Mouse (Mus musculus) heart, embryonic 12.5 days (tissue): ENCODE data around the gene Gpc4. TPM values are rescaled to one million over a fixed set of nuclear protein-coding genes. Genes with fewer than 3 reads are reported as not detected.
A peak's percentile ranks its signal among the peaks of the same experiment; 100 is the strongest.

Source experiments
- ATAC-seq: fragments of 200-750 bp; cut with Nextera tagmentation; 2 replicates; pipeline ENCODE4 v1.8.0; 2017; ENCODE audit warnings: moderate TSS enrichment, moderate library complexity; ENCODE audit not compliant: insufficient number of reproducible peaks, low FRiP score
- H3K27ac ChIP-seq: fragments of 300-500 bp; sonication (generic); 2 replicates; pipeline ENCODE4 v1.5.1; 2016; ENCODE audit warnings: mild to moderate bottlenecking, moderate library complexity; ENCODE audit not compliant: poor library complexity, severe bottlenecking
- H3K27me3 ChIP-seq: fragments of 300-500 bp; sonication (generic); replicated peaks from 2 replicates; pipeline ENCODE4 v1.6.1; 2016; ENCODE audit warnings: mild to moderate bottlenecking, moderate library complexity
- H3K36me3 ChIP-seq: fragments of 300-500 bp; sonication (generic); 2 replicates; pipeline ENCODE4 v1.6.1; 2016; ENCODE audit warnings: mild to moderate bottlenecking, moderate library complexity
- H3K4me1 ChIP-seq: fragments of 300-500 bp; sonication (generic); replicated peaks from 2 replicates; pipeline ENCODE4 v1.6.1; 2016; ENCODE audit warnings: mild to moderate bottlenecking
- H3K4me2 ChIP-seq: fragments of 300-500 bp; sonication (generic); 2 replicates; pipeline ENCODE4 v1.6.1; 2016; ENCODE audit warnings: mild to moderate bottlenecking, moderate library complexity
- H3K4me3 ChIP-seq: fragments of 300-500 bp; sonication (generic); 2 replicates; pipeline ENCODE4 v1.5.1; 2016; ENCODE audit warnings: mild to moderate bottlenecking
- H3K9ac ChIP-seq: fragments of 300-500 bp; sonication (generic); 2 replicates; pipeline ENCODE4 v1.6.1; 2016; ENCODE audit warnings: mild to moderate bottlenecking, moderate library complexity
- H3K9me3 ChIP-seq: fragments of 300-500 bp; sonication (generic); replicated peaks from 2 replicates; pipeline ENCODE4 v1.6.1; 2016; ENCODE audit warnings: mild to moderate bottlenecking, moderate library complexity
- WGBS: fragments of 180-500 bp; shearing (Covaris S2); methylation state at CpG from one replicate; pipeline ENCODE4 v1.1.7; 2016; 5-methylcytosine and 5-hydroxymethylcytosine counted together
- polyA plus RNA-seq: library from polyadenylated mRNA; unstranded; fragments of >200 nt; fragmentation: Nextera tagmentation; extraction: Ambion mirVana; gene quantifications from 2 replicates; pipeline ENCODE4 v1.2.1, GENCODE M21; 2016

The Gpc4 gene
- polyA plus RNA-seq, 1 experiment from 2014 or later, result 56.8 TPM

- Histone ChIP-seq H3K9me3 (no peaks in the 10 kb centered on the region), H3K9ac (no peak overlapping the region), H3K4me2 (no peak overlapping the region), H3K27ac (no peak overlapping the region), H3K36me3 (no peaks in the 10 kb centered on the region), H3K27me3 (no peaks in the 10 kb centered on the region), H3K4me1 (0 out of 2 replicates have a peak, but pooled peaks cover 2% of the 10 kb centered on the region), H3K4me3 (no peak overlapping the region)
- no peak for ATAC-seq
- WGBS, result 78% methylated on average over 1 of the region's 1 CpGs
Observed at GRCm38 (mm10) chrX:52101940-52102339, 63.1 kb downstream of the Gpc4 start.

DNA sequence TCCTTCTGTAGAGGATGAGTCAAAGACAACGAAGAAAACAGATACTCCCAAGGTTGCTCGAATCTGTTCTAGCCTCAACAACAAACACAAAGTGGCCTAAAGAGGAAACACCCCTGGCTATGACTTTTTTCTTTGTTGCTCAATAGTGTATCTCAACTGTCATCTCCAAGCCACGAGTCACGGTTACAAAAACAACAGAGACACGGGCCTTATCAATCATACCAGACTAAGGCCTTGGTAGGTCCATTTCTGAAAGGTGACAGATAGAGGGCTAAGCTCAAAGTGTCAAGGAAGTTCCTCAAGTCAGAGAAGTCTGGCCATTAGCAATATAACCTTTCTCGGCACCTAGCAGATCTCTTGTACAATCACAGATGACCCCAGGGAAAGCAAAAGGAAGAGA is 63.6 kb downstream of the Gpc4 start:
- H3K27me3 ChIP-seq, result no peaks in the 10 kb centered on the region
- H3K4me2 ChIP-seq, result no peak overlapping the region
- WGBS, result 52% methylated on average over 6 of the region's 6 CpGs
- H3K9me3 ChIP-seq, result no peaks in the 10 kb centered on the region
- H3K4me3 ChIP-seq, result no peak overlapping the region
- ATAC-seq, result peak; percentile 73
- H3K36me3 ChIP-seq, result no peaks in the 10 kb centered on the region
- H3K9ac ChIP-seq, result no peak overlapping the region
- 0 out of 2 replicates have a peak, but pooled peaks cover 2% of the 10 kb centered on the region for H3K4me1 ChIP-seq
- no peak overlapping the region for H3K27ac ChIP-seq

GRCm38 (mm10) chrX:52087726-52088348 is 77.2 kb downstream of the Gpc4 start:
- no peak overlapping the region for H3K4me2 ChIP-seq
- no peak overlapping the region for H3K27ac ChIP-seq
- H3K36me3 ChIP-seq, result no peaks in the 10 kb centered on the region
- no peaks in the 10 kb centered on the region for H3K27me3 ChIP-seq
- no peaks in the 10 kb centered on the region for H3K4me1 ChIP-seq
- 38% methylated on average over 7 of the region's 7 CpGs for WGBS
- no peaks in the 10 kb centered on the region for H3K9me3 ChIP-seq
- no peak overlapping the region for H3K9ac ChIP-seq
- H3K4me3 ChIP-seq, result no peak overlapping the region
- no peak for ATAC-seq

GRCm38 (mm10) chrX:52086885-52087573 is 78.0 kb downstream of the Gpc4 start:
- H3K9me3 ChIP-seq, result no peaks in the 10 kb centered on the region
- no peak overlapping the region for H3K9ac ChIP-seq
- H3K4me3 ChIP-seq, result no peak overlapping the region
- no peaks in the 10 kb centered on the region for H3K4me1 ChIP-seq
- no peaks in the 10 kb centered on the region for H3K27me3 ChIP-seq
- H3K27ac ChIP-seq, result no peak overlapping the region
- no peaks in the 10 kb centered on the region for H3K36me3 ChIP-seq
- WGBS, result 58% methylated on average over 8 of the region's 8 CpGs
- ATAC-seq, result no peak
- no peak overlapping the region for H3K4me2 ChIP-seq

DNA sequence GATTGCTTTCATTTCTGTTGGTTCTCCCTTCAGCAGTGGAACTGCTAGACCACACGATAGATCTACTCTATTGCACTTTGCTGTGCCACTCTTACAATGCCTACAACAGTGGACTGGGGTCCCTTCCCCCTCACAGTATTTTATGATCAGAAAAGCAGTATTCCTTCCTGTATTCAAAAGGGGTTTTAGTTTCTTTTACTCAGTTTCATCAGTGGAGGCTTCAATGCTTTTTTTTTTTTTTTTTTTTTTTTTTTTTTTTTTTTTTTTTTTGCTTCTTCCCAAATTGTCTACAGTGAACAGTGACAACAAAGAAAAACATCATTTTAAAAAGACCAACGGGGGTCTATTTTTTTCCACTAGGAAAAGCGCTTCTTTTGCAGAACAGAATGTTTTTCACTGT is 81.5 kb downstream of the Gpc4 start:
- H3K9me3 ChIP-seq, result no peaks in the 10 kb centered on the region
- no peak overlapping the region for H3K9ac ChIP-seq
- no peak overlapping the region for H3K4me3 ChIP-seq
- no peaks in the 10 kb centered on the region for H3K27me3 ChIP-seq
- no peaks in the 10 kb centered on the region for H3K4me1 ChIP-seq
- H3K27ac ChIP-seq, result no peak overlapping the region
- ATAC-seq, result no peak
- 66% methylated on average over 3 of the region's 3 CpGs for WGBS
- H3K36me3 ChIP-seq, result no peaks in the 10 kb centered on the region
- H3K4me2 ChIP-seq, result no peak overlapping the region

GRCm38 (mm10) chrX:52072410-52072809 is 92.6 kb downstream of the Gpc4 start:
- Histone ChIP-seq H3K9me3 (no peaks in the 10 kb centered on the region), H3K4me2 (no peak overlapping the region), H3K27ac (no peak overlapping the region), H3K27me3 (no peaks in the 10 kb centered on the region), H3K9ac (no peak overlapping the region), H3K4me3 (no peak overlapping the region), H3K36me3 (no peaks in the 10 kb centered on the region), H3K4me1 (no peaks in the 10 kb centered on the region)
- no peak for ATAC-seq
- WGBS, result 76% methylated on average over 2 of the region's 2 CpGs

DNA sequence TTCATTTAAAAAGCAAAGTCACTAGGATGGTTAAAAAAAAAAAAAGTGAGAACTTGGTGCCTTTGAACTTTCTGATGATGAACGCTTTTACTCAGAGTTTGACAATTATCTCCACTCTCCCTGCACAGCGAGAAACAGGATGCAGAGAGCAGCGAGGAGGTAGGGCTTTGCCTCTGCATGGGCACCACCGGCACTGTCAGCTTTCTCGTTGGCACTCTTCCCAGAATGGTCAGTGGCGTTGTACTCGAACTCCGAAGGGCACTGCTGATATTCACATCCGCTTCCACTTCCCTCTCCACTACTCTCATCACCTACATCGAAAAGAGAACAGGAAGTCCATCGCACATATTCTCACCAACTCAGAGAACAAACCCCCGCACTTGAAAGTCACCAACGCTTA is 111.6 kb downstream of the Gpc4 start:
- Histone ChIP-seq H3K4me1 (no peaks in the 10 kb centered on the region), H3K4me2 (no peak overlapping the region), H3K9me3 (no peaks in the 10 kb centered on the region), H3K36me3 (no peaks in the 10 kb centered on the region), H3K9ac (no peak overlapping the region), H3K27me3 (no peaks in the 10 kb centered on the region), H3K27ac (no peak overlapping the region), H3K4me3 (no peak overlapping the region)
- 55% methylated on average over 13 of the region's 13 CpGs for WGBS
- no peak for ATAC-seq

DNA sequence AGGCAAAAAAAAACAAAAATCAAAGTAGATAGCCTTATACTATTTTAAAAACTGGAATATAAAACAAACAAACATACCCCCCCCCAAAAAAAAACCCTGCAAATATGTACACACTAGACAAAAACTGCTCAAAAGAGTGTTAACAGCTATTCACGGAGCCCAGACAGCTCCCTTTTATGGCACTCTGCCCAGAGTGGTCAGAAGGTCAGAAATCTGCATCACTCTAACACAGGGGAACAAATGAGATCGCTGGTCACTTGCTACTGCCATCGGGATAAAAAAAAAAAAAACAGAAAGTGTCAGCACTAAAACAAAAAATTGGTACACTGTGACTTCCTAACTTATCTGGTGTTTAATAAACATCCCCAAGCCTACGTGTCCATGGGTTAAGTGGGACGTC is 113.0 kb downstream of the Gpc4 start:
- H3K4me1 ChIP-seq, result no peaks in the 10 kb centered on the region
- H3K4me3 ChIP-seq, result no peak overlapping the region
- no peaks in the 10 kb centered on the region for H3K27me3 ChIP-seq
- H3K36me3 ChIP-seq, result no peaks in the 10 kb centered on the region
- H3K9ac ChIP-seq, result no peak overlapping the region
- ATAC-seq, result no peak
- H3K9me3 ChIP-seq, result no peaks in the 10 kb centered on the region
- 43% methylated on average over 5 of the region's 5 CpGs for WGBS
- H3K4me2 ChIP-seq, result no peak overlapping the region
- H3K27ac ChIP-seq, result no peak overlapping the region

GRCm38 (mm10) chrX:52050941-52051340 is 114.1 kb downstream of the Gpc4 start:
- Histone ChIP-seq H3K27ac (no peak overlapping the region), H3K4me2 (no peak overlapping the region), H3K27me3 (no peaks in the 10 kb centered on the region), H3K9ac (no peak overlapping the region), H3K4me3 (no peak overlapping the region), H3K4me1 (no peaks in the 10 kb centered on the region), H3K9me3 (no peaks in the 10 kb centered on the region), H3K36me3 (no peaks in the 10 kb centered on the region)
- WGBS, result 77% methylated on average over 4 of the region's 4 CpGs
- no peak for ATAC-seq

GRCm38 (mm10) chrX:52039875-52040274 is 125.2 kb downstream of the Gpc4 start:
- H3K4me3 ChIP-seq, result no peak overlapping the region
- H3K36me3 ChIP-seq, result no peaks in the 10 kb centered on the region
- H3K27ac ChIP-seq, result no peak overlapping the region
- H3K4me1 ChIP-seq, result no peaks in the 10 kb centered on the region
- H3K4me2 ChIP-seq, result no peak overlapping the region
- no peaks in the 10 kb centered on the region for H3K9me3 ChIP-seq
- no peak for ATAC-seq
- H3K9ac ChIP-seq, result no peak overlapping the region
- WGBS, result 43% methylated on average over 1 of the region's 1 CpGs
- 0 out of 2 replicates have a peak, but pooled peaks cover 5% of the 10 kb centered on the region for H3K27me3 ChIP-seq

- H3K36me3 ChIP-seq, result no peaks in the 10 kb centered on the region
- H3K27me3 ChIP-seq, result no peaks in the 10 kb centered on the region
- H3K27ac ChIP-seq, result no peak overlapping the region
- 55% methylated on average over 7 of the region's 7 CpGs for WGBS
- H3K9ac ChIP-seq, result no peak overlapping the region
- H3K4me1 ChIP-seq, result peaks cover 9% of the 10 kb centered on the region; the same call in 1 of the 2 replicates
- H3K4me3 ChIP-seq, result no peak overlapping the region
- no peak for ATAC-seq
- H3K9me3 ChIP-seq, result no peaks in the 10 kb centered on the region
- no peak overlapping the region for H3K4me2 ChIP-seq
Observed at GRCm38 (mm10) chrX:52030146-52030545, 134.9 kb downstream of the Gpc4 start.

DNA sequence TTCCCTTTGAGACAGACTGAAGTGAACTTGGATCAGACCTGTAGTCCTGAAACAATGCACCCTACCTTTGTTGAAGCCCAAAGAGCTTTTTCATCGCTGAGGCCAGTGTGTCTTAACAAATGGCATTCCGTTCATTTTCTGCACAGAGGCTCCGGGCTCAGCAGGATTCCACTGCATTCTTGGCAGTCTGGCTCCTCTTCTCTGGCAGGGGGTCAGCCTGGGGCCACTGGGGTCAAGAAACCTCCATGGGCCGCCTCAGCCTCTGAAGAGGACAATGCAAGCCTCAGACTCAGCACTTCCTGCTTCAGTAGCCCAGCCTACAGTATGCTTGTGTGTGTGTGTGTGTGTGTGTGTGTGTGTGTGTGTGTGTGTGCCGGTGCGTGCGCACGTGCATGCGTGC is 147.4 kb downstream of the Gpc4 start:
- ATAC-seq, result no peak
- Histone ChIP-seq H3K27ac (no peak overlapping the region), H3K9ac (no peak overlapping the region), H3K4me1 (peaks cover 11% of the 10 kb centered on the region), H3K4me2 (no peak overlapping the region), H3K9me3 (no peaks in the 10 kb centered on the region), H3K4me3 (no peak overlapping the region), H3K27me3 (no peaks in the 10 kb centered on the region), H3K36me3 (no peaks in the 10 kb centered on the region)
- 59% methylated on average over 9 of the region's 9 CpGs for WGBS
